Mouse (Mus musculus) bone marrow macrophage, adult 2 months (primary cell): ENCODE measurements at regions not wholly inside any gene's neighbourhood (a gene's known extent, or its start where the extent isn't known, plus 50 kb on each side); places are given as distances from the start of the nearest gene placed in this dataset.

Experiments used
- CTCF ChIP-seq: IDR thresholded peaks from 2 replicates; pipeline ENCODE4 v1.5.1; 2012; ENCODE audit warnings: low read depth, mild to moderate bottlenecking, low read length, moderate library complexity
- POLR2A ChIP-seq: IDR thresholded peaks from 2 replicates; pipeline ENCODE4 v1.6.1; 2012; ENCODE audit warnings: mild to moderate bottlenecking, low read depth, low read length, borderline replicate concordance

DNA sequence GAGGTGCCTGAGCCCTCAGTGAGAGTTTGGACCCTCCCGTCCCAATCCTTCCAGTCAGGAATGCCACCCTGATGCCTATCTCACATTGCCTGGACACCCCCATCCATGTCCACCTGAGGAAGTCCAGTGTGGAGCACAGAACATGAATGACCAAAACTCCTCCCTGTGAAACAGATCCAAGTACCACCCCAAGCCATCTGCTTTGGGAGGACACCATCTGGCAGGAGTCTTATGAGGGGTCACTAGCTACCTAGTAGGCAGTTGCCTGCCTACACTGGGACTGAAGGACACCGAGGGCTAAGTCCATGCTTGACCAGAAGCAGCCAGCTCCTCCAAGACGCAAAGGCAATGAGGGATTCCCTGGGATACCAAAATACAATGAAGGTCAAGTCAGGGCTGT is 119.9 kb upstream of the Ppp1r26 start:
- no peak for TF ChIP-seq CTCF
- TF ChIP-seq POLR2A: no peak
